Mouse (Mus musculus) liver, embryonic 14.5 days (tissue): ENCODE data around the gene Nol12. TPM values are rescaled to one million over a fixed set of nuclear protein-coding genes. Genes with fewer than 3 reads are reported as not detected.
A peak's percentile ranks its signal among the peaks of the same experiment; 100 is the strongest.

Source experiments
- ATAC-seq: fragments of 200-750 bp; cut with Nextera tagmentation; 2 replicates; pipeline ENCODE4 v1.8.0; 2017; ENCODE audit warnings: moderate number of reproducible peaks, mild to moderate bottlenecking, moderate library complexity; ENCODE audit not compliant: insufficient read depth
- DNase-seq, 3 experiments: peaks; one replicate each; pipeline ENCODE4 v3.0.0-alpha.2; 2012 to 2013; ENCODE audit warnings: low read depth in 3 of 3, low spot score in 3 of 3
- H3K27ac ChIP-seq: fragments of 300-500 bp; sonication (generic); 2 replicates; pipeline ENCODE4 v1.5.1; 2014; ENCODE audit warnings: moderate library complexity, mild to moderate bottlenecking, control low read depth, inconsistent platforms
- H3K27me3 ChIP-seq: fragments of 300-500 bp; sonication (generic); 2 replicates; pipeline ENCODE4 v1.6.1; 2014; ENCODE audit warnings: mild to moderate bottlenecking, low read length, moderate library complexity; ENCODE audit not compliant: control insufficient read depth, insufficient read depth
- H3K36me3 ChIP-seq: fragments of 300-500 bp; sonication (generic); replicated peaks from 2 replicates; pipeline ENCODE4 v1.6.1; 2014; ENCODE audit warnings: low read depth; ENCODE audit not compliant: control insufficient read depth, insufficient read depth
- H3K4me1 ChIP-seq, 2 experiments: fragments of 200-500 bp in 1 of 2; fragments of 300-500 bp in 1 of 2; sonication (generic) in 1 of 2; replicated peaks; 2 replicates each; pipeline ENCODE4 v1.6.1; 2012 to 2014; ENCODE audit warnings: antibody characterized with exemption in 1 of 2, inconsistent platforms in 1 of 2, low read length in 1 of 2; ENCODE audit not compliant: control insufficient read depth in 2 of 2, insufficient read depth in 2 of 2
- H3K4me2 ChIP-seq: fragments of 300-500 bp; sonication (generic); 2 replicates; pipeline ENCODE4 v1.6.1; 2014; ENCODE audit warnings: low read depth, mild to moderate bottlenecking, control low read depth, moderate library complexity
- H3K4me3 ChIP-seq, 2 experiments: fragments of 200-500 bp in 1 of 2; fragments of 300-500 bp in 1 of 2; sonication (generic) in 1 of 2; 2 replicates each; pipeline ENCODE4 v1.5.1; 2012 to 2014; ENCODE audit warnings: low read depth in 2 of 2, low read length in 2 of 2, mild to moderate bottlenecking in 2 of 2, control low read depth in 1 of 2, inconsistent platforms in 1 of 2, moderate library complexity in 1 of 2; ENCODE audit not compliant: insufficient read depth in 1 of 2
- H3K9ac ChIP-seq: fragments of 300-500 bp; sonication (generic); replicated peaks from 2 replicates; pipeline ENCODE4 v1.6.1; 2014; ENCODE audit warnings: mild to moderate bottlenecking, control low read depth, moderate library complexity
- H3K9me3 ChIP-seq: fragments of 300-500 bp; sonication (generic); 2 replicates; pipeline ENCODE4 v1.6.1; 2016; ENCODE audit warnings: low read length, mixed read lengths; ENCODE audit not compliant: control insufficient read depth
- CTCF ChIP-seq: IDR thresholded peaks from 2 replicates; pipeline ENCODE4 v1.5.1; 2016; ENCODE audit warnings: antibody characterized with exemption, low read depth, control low read depth
- EP300 ChIP-seq: IDR thresholded peaks from 2 replicates; pipeline ENCODE4 v1.6.1; 2016; ENCODE audit warnings: antibody characterized with exemption, low read depth
- WGBS: fragments of 180-500 bp; shearing (Covaris S2); extraction: QIAGEN DNeasy Blood & Tissue Kit; methylation state at CpG from one replicate; pipeline ENCODE4 v1.1.7; 2014; ENCODE audit not compliant: insufficient replicate concordance; 5-methylcytosine and 5-hydroxymethylcytosine counted together
- polyA plus RNA-seq, 2 experiments: library from polyadenylated mRNA; depleted of rRNA in 1 of 2; stranded (reverse) in 1 of 2; unstranded in 1 of 2; fragments of >200 nt; fragmentation: Nextera tagmentation in 1 of 2; extraction: Ambion mirVana in 1 of 2; gene quantifications; 2 replicates each; pipeline versions ENCODE4 v1.2.1 to v1.2.3; 2012 to 2014

The Nol12 gene
- polyA plus RNA-seq, 2 experiments, result 17.5 to 32.7 TPM

DNA sequence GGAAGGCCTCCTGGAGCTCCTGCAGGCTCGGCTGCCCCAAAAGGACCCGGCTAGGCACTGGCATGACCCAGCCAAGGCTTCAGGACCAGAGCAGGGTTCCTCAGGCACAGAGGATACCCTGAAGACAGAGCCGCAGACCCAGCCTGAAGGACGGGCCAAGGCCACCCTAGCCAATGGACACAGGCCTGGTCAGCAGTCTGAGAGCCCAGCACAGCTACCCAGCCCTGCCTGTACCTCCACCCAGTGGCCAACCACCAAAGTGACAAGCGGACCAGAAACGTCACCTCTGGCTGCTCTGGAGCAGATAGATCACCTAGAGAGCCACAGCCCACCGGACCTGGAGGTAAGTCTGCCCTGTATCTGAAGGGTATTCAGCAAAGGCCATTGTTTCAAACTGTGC is 39.2 kb downstream of the Nol12 start:
- H3K4me3 ChIP-seq, result no peak overlapping the region
- H3K9ac ChIP-seq, result no peak overlapping the region
- peaks cover 2 to 3% of the 10 kb centered on the region in 2 experiments; a peak in 2 of 4 replicates for H3K4me1 ChIP-seq
- no peak overlapping the region for H3K4me2 ChIP-seq
- no peak overlapping the region for H3K27ac ChIP-seq
- WGBS, result 63% methylated on average over 7 of the region's 7 CpGs
- H3K9me3 ChIP-seq, result no peaks in the 10 kb centered on the region
- ATAC-seq (no peak), DNase-seq (no peak)
- TF ChIP-seq CTCF (peak; percentile 66), EP300 (no peak)
- H3K27me3 ChIP-seq, result no peaks in the 10 kb centered on the region
- H3K36me3 ChIP-seq, result no peaks in the 10 kb centered on the region

DNA sequence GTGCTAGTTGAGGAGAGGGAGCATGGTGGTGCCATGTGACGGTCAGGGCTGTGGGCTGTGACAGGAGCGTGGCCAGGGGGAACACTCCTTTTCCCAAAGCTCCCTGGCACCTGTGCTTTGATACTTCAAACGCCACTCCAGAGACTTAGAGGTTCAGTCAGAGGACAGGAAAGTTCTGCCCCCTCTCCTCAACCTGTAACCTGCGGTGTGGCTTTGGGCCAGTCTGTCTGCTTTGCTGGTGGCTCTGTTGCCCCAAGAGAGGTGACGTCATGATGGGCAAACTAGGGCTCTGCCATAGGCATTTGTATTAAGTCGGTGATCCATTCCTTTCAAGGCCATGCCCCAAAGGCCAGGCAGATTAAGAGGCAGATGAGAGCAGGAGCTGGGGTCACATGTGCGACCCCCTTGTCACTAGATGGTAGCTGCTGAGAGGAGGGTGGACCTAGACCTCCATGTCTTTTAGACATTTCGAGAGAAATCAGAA is 43.0 kb downstream of the Nol12 start:
- no peak overlapping the region for H3K27ac ChIP-seq
- H3K9ac ChIP-seq, result no peak overlapping the region
- no peak overlapping the region for H3K4me3 ChIP-seq
- TF ChIP-seq EP300 (no peak), CTCF (no peak)
- no peak for ATAC-seq
- no peaks in the 10 kb centered on the region for H3K36me3 ChIP-seq
- no peak for DNase-seq
- H3K9me3 ChIP-seq, result no peaks in the 10 kb centered on the region
- WGBS, result 69% methylated on average over 8 of the region's 8 CpGs
- no peaks in the 10 kb centered on the region for H3K27me3 ChIP-seq
- no peak overlapping the region for H3K4me2 ChIP-seq
- peaks cover 7 to 15% of the 10 kb centered on the region in 2 experiments for H3K4me1 ChIP-seq

DNA sequence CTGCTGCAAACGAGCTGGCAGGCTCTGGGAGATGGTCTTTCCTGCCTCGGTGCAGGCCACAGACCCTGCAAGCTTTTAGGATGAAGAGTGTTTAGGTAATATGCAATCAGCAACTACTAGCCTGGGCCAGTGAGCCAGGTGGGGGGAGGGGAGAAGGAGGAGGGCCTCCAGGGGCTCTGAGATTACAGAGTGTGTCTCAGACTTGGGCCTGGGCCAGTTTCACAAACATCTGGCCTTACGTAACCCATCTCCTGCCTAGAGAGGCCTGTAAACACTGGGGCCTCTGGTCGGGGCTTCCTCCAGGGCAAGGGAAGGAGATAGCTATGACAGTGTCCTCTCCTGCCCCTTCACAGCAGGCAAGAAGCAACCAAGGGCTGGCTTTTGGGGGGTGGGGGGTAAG is 44.1 kb downstream of the Nol12 start:
- Histone ChIP-seq H3K4me2 (no peak overlapping the region), H3K36me3 (no peaks in the 10 kb centered on the region), H3K9ac (no peak overlapping the region), H3K9me3 (no peaks in the 10 kb centered on the region), H3K27me3 (no peaks in the 10 kb centered on the region), H3K4me3 (no peak overlapping the region), H3K27ac (no peak overlapping the region), H3K4me1 (peaks cover 10 to 18% of the 10 kb centered on the region in 2 experiments)
- DNase-seq, result peak in 2 of 3 experiments; percentile 24 to 42
- ATAC-seq, result no peak
- no peak for TF ChIP-seq CTCF
- TF ChIP-seq EP300, result no peak
- 10% methylated on average over 4 of the region's 4 CpGs for WGBS

DNA sequence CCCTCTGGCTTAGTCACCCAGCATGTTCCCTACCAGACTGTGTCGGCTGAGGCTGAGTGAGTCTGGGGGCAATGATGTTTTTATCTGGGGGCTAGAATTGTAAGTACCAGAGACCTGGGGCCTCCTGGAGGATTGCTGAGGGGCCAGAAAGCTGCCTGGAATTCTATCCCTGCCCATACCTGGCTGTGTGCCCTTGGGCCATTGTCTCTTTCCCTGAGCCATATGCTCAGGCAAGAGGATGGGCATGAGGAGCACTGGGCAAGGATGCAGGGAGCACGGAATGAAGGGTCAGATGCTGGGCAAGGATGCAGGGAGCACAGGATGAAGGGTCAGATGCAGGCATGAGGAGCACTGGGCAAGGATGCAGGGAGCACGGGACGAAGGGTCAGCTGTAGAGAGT is 45.4 kb downstream of the Nol12 start:
- no peaks in the 10 kb centered on the region for H3K9me3 ChIP-seq
- H3K4me1 ChIP-seq, result peaks cover 17 to 28% of the 10 kb centered on the region in 2 experiments
- no peaks in the 10 kb centered on the region for H3K36me3 ChIP-seq
- 69% methylated on average over 4 of the region's 4 CpGs for whole genome bisulfite sequencing
- ATAC-seq, result no peak
- no peak overlapping the region for H3K4me3 ChIP-seq
- H3K27me3 ChIP-seq, result no peaks in the 10 kb centered on the region
- no peak overlapping the region for H3K4me2 ChIP-seq
- no peak overlapping the region for H3K27ac ChIP-seq
- no peak overlapping the region for H3K9ac ChIP-seq
- no peak for DNase-seq
- no peak for TF ChIP-seq EP300
- no peak for TF ChIP-seq CTCF

DNA sequence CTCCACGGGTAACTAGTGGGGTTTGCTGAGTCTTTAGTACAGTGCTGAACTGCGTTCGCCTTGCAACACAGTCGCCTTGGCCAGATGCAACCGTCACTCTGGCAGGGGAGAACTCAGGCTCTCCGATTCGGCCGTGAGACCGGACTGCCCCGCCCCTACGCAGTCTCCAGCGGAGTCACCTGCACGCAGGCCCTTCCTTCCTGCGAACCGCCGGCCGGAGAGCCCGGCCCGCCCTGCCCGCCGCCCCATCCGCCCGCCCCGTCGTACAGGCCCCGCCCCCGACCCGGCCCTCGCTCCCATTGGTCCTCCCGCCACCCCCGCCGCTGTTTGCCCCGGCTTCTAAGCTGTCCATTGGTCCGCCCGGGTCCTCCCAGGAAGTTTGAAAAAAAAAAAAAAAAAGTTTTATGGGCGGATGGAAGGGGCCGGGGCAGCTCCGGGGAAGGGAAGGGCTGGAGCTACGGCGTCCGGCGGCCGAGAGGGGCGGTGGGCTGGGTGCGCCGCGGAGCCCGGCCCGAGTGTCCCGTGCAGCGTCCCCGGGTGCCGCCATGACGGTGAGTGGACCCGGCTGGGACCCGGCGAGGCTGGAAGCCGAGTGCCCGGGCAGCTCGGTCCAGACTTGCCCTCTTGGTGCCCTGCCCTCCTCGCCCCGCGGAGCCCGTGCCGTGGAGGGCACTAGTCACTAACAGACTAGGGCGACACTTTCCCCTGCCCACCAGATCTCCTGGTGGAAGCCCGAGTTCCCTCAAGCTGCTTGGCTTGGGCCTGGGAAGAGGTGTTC is 48.1 kb downstream of the Nol12 start:
- Histone ChIP-seq H3K27ac (peak overlapping the region; percentile 60), H3K36me3 (no peaks in the 10 kb centered on the region), H3K4me1 (peaks cover 17 to 28% of the 10 kb centered on the region in 2 experiments), H3K27me3 (no peaks in the 10 kb centered on the region), H3K9ac (peak overlapping the region; percentile 76), H3K4me3 (peak overlapping the region; percentile 64 to 92), H3K4me2 (peak overlapping the region; percentile 94), H3K9me3 (no peaks in the 10 kb centered on the region)
- ATAC-seq (peak; percentile 88), DNase-seq (peak; percentile 85 to 88 (median 87))
- TF ChIP-seq EP300, result no peak
- WGBS, result 1% methylated on average over 61 of the region's 67 CpGs
